Mouse (Mus musculus) G1E (cell line): Measurements from ENCODE around the gene Btbd8.

Experiments
- CTCF ChIP-seq: IDR thresholded peaks from 2 replicates; pipeline ENCODE4 v1.5.1; 2012; ENCODE audit warnings: low read depth, low read length, inconsistent platforms, mixed read lengths
- GATA1 ChIP-seq: IDR thresholded peaks from 2 replicates; pipeline ENCODE4 v1.6.1; 2012; ENCODE audit warnings: borderline replicate concordance, low read length, inconsistent platforms, mixed read lengths
- GATA2 ChIP-seq: IDR thresholded peaks from 2 replicates; pipeline ENCODE4 v1.6.1; 2012; ENCODE audit warnings: low read depth, low read length, inconsistent platforms, borderline replicate concordance
- POLR2AphosphoS5 ChIP-seq: IDR thresholded peaks from 2 replicates; pipeline ENCODE4 v1.6.1; 2012; ENCODE audit warnings: low read depth, low read length, inconsistent platforms; ENCODE audit not compliant: insufficient replicate concordance

- no peak for TF ChIP-seq CTCF
- no peak for TF ChIP-seq GATA2
- no peak for TF ChIP-seq GATA1
- TF ChIP-seq POLR2AphosphoS5 = no peak
Measured at GRCm38 (mm10) chr5:107436587-107437209, 1.1 kb upstream of the Btbd8 start.
